Mouse (Mus musculus) lung, postnatal 0 days (tissue): ENCODE data around the gene Supt3. TPM values are rescaled to one million over a fixed set of nuclear protein-coding genes. Genes with fewer than 3 reads are reported as not detected.

Experiments used
- ATAC-seq: fragments of 200-750 bp; cut with Nextera tagmentation; 2 replicates; pipeline ENCODE4 v1.8.0; 2017; ENCODE audit warnings: moderate library complexity
- DNase-seq: peaks from one replicate; pipeline ENCODE4 v3.0.0-alpha.2; 2016; ENCODE audit warnings: low spot score
- H3K27ac ChIP-seq: fragments of 300-500 bp; sonication (generic); 2 replicates; pipeline ENCODE4 v1.5.1; 2014; ENCODE audit warnings: antibody characterized with exemption, mild to moderate bottlenecking, low read length, mixed read lengths
- H3K27me3 ChIP-seq: fragments of 300-500 bp; sonication (generic); replicated peaks from 2 replicates; pipeline ENCODE4 v1.6.1; 2014; ENCODE audit warnings: low read length, mixed read lengths; ENCODE audit not compliant: insufficient read depth
- H3K36me3 ChIP-seq: fragments of 300-500 bp; sonication (generic); 2 replicates; pipeline ENCODE4 v1.6.1; 2014; ENCODE audit warnings: low read length, mixed read lengths; ENCODE audit not compliant: insufficient read depth
- H3K4me1 ChIP-seq: fragments of 300-500 bp; sonication (generic); 2 replicates; pipeline ENCODE4 v1.6.1; 2014; ENCODE audit warnings: antibody characterized with exemption, low read depth, low read length, mixed read lengths; ENCODE audit not compliant: insufficient read depth
- H3K4me2 ChIP-seq: fragments of 300-500 bp; sonication (generic); replicated peaks from 2 replicates; pipeline ENCODE4 v1.6.1; 2014; ENCODE audit warnings: low read depth, mild to moderate bottlenecking, low read length, moderate library complexity, mixed read lengths
- H3K4me3 ChIP-seq: fragments of 300-500 bp; sonication (generic); 2 replicates; pipeline ENCODE4 v1.5.1; 2014; ENCODE audit warnings: low read depth, low read length
- H3K9ac ChIP-seq: fragments of 300-500 bp; sonication (generic); replicated peaks from 2 replicates; pipeline ENCODE4 v1.6.1; 2014; ENCODE audit warnings: low read depth, mild to moderate bottlenecking
- H3K9me3 ChIP-seq: fragments of 300-500 bp; sonication (generic); 2 replicates; pipeline ENCODE4 v1.6.1; 2016; ENCODE audit warnings: low read length, mixed read lengths
- CTCF ChIP-seq: IDR thresholded peaks from 2 replicates; pipeline ENCODE4 v1.5.1; 2016; ENCODE audit warnings: antibody characterized with exemption, mild to moderate bottlenecking
- EP300 ChIP-seq: IDR thresholded peaks from 2 replicates; pipeline ENCODE4 v1.6.1; 2016; ENCODE audit warnings: antibody characterized with exemption, mild to moderate bottlenecking, control low read depth
- WGBS: fragments of 180-500 bp; shearing (Covaris S2); extraction: QIAGEN DNeasy Blood & Tissue Kit; methylation state at CpG from one replicate; pipeline ENCODE4 v1.1.7; 2014; 5-methylcytosine and 5-hydroxymethylcytosine counted together
- polyA plus RNA-seq: library from polyadenylated mRNA; unstranded; fragments of >200 nt; fragmentation: Nextera tagmentation; extraction: Ambion mirVana; gene quantifications from 2 replicates; pipeline ENCODE4 v1.2.1, GENCODE M21; 2015

Gene Supt3
- polyA plus RNA-seq, 1 experiment from 2014 or later = 7.8 TPM

GRCm38 (mm10) chr17:45086361-45086760 is 309.4 kb downstream of the Supt3 start:
- TF ChIP-seq CTCF = no peak
- TF ChIP-seq EP300 = no peak
- DNase-seq (no peak), ATAC-seq (no peak)
- Histone ChIP-seq H3K9me3 (no peaks in the 10 kb centered on the region), H3K9ac (no peak overlapping the region), H3K4me2 (no peak overlapping the region), H3K36me3 (no peaks in the 10 kb centered on the region), H3K27ac (no peak overlapping the region), H3K4me3 (no peak overlapping the region), H3K27me3 (no peaks in the 10 kb centered on the region), H3K4me1 (no peaks in the 10 kb centered on the region)
- WGBS = 90% methylated on average over 5 of the region's 5 CpGs

GRCm38 (mm10) chr17:45087022-45087421 is 310.1 kb downstream of the Supt3 start:
- ATAC-seq (no peak), DNase-seq (peak; percentile 14)
- Histone ChIP-seq H3K27me3 (no peaks in the 10 kb centered on the region), H3K27ac (no peak overlapping the region), H3K4me1 (no peaks in the 10 kb centered on the region), H3K4me3 (no peak overlapping the region), H3K9ac (no peak overlapping the region), H3K4me2 (no peak overlapping the region), H3K36me3 (no peaks in the 10 kb centered on the region), H3K9me3 (no peaks in the 10 kb centered on the region)
- WGBS = 42% methylated on average over 5 of the region's 5 CpGs
- TF ChIP-seq EP300 (no peak), CTCF (no peak)

- 65% methylated on average over 7 of the region's 7 CpGs for WGBS
- Histone ChIP-seq H3K36me3 (no peaks in the 10 kb centered on the region), H3K27me3 (no peaks in the 10 kb centered on the region), H3K4me2 (no peak overlapping the region), H3K4me3 (no peak overlapping the region), H3K9ac (no peak overlapping the region), H3K9me3 (no peaks in the 10 kb centered on the region), H3K27ac (no peak overlapping the region), H3K4me1 (no peaks in the 10 kb centered on the region)
- ATAC-seq (no peak), DNase-seq (no peak)
- TF ChIP-seq CTCF = no peak
- no peak for TF ChIP-seq EP300
Measured at GRCm38 (mm10) chr17:45101064-45101463, 324.1 kb downstream of the Supt3 start.

- no peak overlapping the region for H3K9ac ChIP-seq
- no peaks in the 10 kb centered on the region for H3K9me3 ChIP-seq
- no peaks in the 10 kb centered on the region for H3K27me3 ChIP-seq
- 40% methylated on average over 3 of the region's 3 CpGs for WGBS
- no peaks in the 10 kb centered on the region for H3K36me3 ChIP-seq
- H3K27ac ChIP-seq = no peak overlapping the region
- TF ChIP-seq EP300 = 0 out of 2 replicates have a peak, but pooled peaks have one; percentile 46
- no peak for TF ChIP-seq CTCF
- ATAC-seq (no peak), DNase-seq (peak; percentile 53)
- no peak overlapping the region for H3K4me2 ChIP-seq
- H3K4me1 ChIP-seq = no peaks in the 10 kb centered on the region
- no peak overlapping the region for H3K4me3 ChIP-seq
Measured at GRCm38 (mm10) chr17:45115386-45115785, 338.4 kb downstream of the Supt3 start.

- Histone ChIP-seq H3K4me2 (0 out of 2 replicates have a peak overlapping the region, but pooled peaks have one; percentile 6), H3K9me3 (no peaks in the 10 kb centered on the region), H3K9ac (no peak overlapping the region), H3K36me3 (no peaks in the 10 kb centered on the region), H3K4me1 (no peaks in the 10 kb centered on the region), H3K27ac (no peak overlapping the region), H3K4me3 (no peak overlapping the region), H3K27me3 (no peaks in the 10 kb centered on the region)
- ATAC-seq = peak; percentile 76
- peak; percentile 41 for DNase-seq
- TF ChIP-seq EP300 = no peak
- TF ChIP-seq CTCF = no peak
- 38% methylated on average over 12 of the region's 12 CpGs for WGBS
Measured at GRCm38 (mm10) chr17:45118565-45119471, 341.9 kb downstream of the Supt3 start.

GRCm38 (mm10) chr17:45119609-45120201 is 342.8 kb downstream of the Supt3 start:
- no peaks in the 10 kb centered on the region for H3K9me3 ChIP-seq
- no peaks in the 10 kb centered on the region for H3K36me3 ChIP-seq
- H3K27me3 ChIP-seq = no peaks in the 10 kb centered on the region
- DNase-seq = peak; percentile 42
- H3K4me3 ChIP-seq = no peak overlapping the region; the same call in 1 of the 2 replicates
- WGBS = 43% methylated on average over 18 of the region's 18 CpGs
- H3K4me2 ChIP-seq = peak overlapping the region; percentile 46
- ATAC-seq = peak; percentile 69
- no peak overlapping the region for H3K27ac ChIP-seq
- no peak overlapping the region for H3K9ac ChIP-seq
- TF ChIP-seq EP300 = no peak
- TF ChIP-seq CTCF = no peak
- no peaks in the 10 kb centered on the region for H3K4me1 ChIP-seq
